Mouse (Mus musculus) cerebellum, adult (tissue): ENCODE measurements at regions not wholly inside any gene's neighbourhood (a gene's known extent, or its start where the extent isn't known, plus 50 kb on each side); places are given as distances from the start of the nearest gene placed in this dataset.

Experiments used
- ATAC-seq: cut with Nextera tagmentation; 2 replicates; pipeline ENCODE4 v1.9.2; 2017; ENCODE audit warnings: mild to moderate bottlenecking, moderate library complexity, mixed read lengths; ENCODE audit not compliant: insufficient number of reproducible peaks, low FRiP score, low TSS enrichment

GRCm38 (mm10) chr1:67789371-67789770 lies 666.5 kb downstream of the Cps1 start:
- no peak for ATAC-seq

GRCm38 (mm10) chr1:67795066-67795465 lies 672.2 kb downstream of the Cps1 start:
- no peak for ATAC-seq

- ATAC-seq, result no peak
Observed at GRCm38 (mm10) chr1:67795478-67795877, 672.7 kb downstream of the Cps1 start.

- ATAC-seq, result no peak
Observed at GRCm38 (mm10) chr1:67803292-67803691, 680.5 kb downstream of the Cps1 start.

GRCm38 (mm10) chr1:67820092-67820491 lies 697.3 kb downstream of the Cps1 start:
- ATAC-seq, result no peak

GRCm38 (mm10) chr1:67848006-67848405 lies 725.2 kb downstream of the Cps1 start:
- ATAC-seq, result peak; percentile 45; the same call in 1 of the 2 replicates

DNA sequence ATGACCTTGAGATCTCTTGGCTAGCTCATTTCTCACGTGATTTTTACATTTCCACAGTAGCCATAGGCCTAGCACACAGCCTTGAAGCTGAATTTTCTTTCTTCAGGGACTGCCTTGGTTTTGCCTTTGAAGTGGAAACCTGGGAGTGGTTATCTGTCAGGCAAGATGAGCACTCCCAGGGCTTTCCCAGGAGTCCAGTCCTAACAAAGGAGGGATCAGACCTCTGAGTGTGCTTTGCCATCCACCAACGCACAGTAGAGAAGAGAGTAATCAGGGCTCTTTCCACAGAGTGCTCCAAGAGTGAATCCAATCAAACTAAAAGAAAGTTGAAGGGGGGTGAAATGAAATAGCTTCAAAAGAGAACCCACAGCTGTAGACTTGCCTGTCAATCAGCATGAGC lies 770.7 kb downstream of the Cps1 start:
- ATAC-seq, result no peak

GRCm38 (mm10) chr1:67894749-67895293 lies 772.0 kb downstream of the Cps1 start:
- no peak for ATAC-seq

GRCm38 (mm10) chr1:67935762-67936500 lies 813.1 kb downstream of the Cps1 start:
- no peak for ATAC-seq

GRCm38 (mm10) chr1:67981386-67981785 lies 858.6 kb downstream of the Cps1 start:
- ATAC-seq, result no peak
